Mouse (Mus musculus) A20 (cell line): ENCODE data around the gene Cgrrf1.
A peak's percentile ranks its signal among the peaks of the same experiment; 100 is the strongest.
"Not testable (repeated sequence)": the region's sequence is repeated elsewhere in the genome, so short reads cannot be mapped to it uniquely, and the experiment has no call there.

Source experiments
- DNase-seq: peaks from one replicate; pipeline ENCODE4 v3.0.0-alpha.2; 2011; ENCODE audit warnings: low read depth, low spot score

The Cgrrf1 gene

DNA sequence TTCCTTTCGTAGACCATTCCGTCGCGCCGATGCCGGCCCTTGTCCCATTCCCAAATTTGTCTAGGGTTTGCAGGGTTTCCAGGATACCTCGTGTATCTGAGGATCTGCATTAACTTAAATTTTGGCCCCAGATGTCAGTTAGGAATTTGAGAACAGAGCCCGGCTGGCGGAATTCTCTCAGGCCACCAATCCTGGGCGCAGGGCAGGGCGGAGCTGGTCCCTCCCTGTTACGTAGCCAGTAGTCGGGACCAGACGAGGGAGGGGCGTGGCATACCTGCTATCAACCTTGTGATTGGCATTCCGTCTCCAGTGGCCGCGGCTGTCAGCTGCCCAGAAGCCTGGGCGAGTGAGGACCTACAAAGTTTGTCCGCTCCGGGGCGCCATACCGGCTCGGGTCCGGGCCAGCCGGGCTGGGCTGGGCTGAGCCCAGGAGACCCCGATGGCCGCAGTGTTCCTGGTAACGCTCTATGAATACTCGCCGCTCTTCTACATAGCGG is at the start of gene Cgrrf1:
Gene Cgrrf1, plus strand, starts transcription at position 289 of the 497 bp plus-strand sequence.
- peak; percentile 96 for DNase-seq

DNA sequence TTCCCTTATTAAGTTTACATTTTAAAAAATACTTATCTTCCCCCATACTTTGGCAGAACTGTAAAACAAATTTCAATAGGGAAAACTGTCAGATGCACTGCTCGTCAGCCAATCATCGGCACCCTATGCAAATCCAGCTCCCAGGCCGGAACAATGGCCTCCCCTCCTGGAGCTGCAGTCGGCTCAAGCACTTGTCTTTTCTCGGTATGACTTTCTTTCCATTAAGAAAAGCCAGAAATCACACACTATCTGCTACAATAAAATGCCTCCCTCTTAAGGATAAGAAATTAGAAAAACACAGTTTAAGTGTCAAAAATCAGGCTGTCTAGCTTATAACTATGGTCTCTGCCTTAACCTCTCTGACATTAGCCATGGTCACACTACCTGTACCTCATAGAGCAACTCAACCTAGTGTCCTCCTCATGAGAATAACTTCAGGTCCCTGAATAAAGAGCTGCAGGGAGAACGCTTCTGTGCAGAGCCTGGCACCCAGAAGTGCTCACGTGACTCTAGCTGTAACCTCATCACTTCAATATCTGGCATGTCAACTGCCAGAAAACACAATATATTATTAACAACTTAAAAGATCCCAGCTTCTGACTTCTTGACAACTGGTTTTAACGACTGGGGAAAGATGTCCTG is 49.6 kb upstream of the Cgrrf1 start:
- DNase-seq = no peak

DNA sequence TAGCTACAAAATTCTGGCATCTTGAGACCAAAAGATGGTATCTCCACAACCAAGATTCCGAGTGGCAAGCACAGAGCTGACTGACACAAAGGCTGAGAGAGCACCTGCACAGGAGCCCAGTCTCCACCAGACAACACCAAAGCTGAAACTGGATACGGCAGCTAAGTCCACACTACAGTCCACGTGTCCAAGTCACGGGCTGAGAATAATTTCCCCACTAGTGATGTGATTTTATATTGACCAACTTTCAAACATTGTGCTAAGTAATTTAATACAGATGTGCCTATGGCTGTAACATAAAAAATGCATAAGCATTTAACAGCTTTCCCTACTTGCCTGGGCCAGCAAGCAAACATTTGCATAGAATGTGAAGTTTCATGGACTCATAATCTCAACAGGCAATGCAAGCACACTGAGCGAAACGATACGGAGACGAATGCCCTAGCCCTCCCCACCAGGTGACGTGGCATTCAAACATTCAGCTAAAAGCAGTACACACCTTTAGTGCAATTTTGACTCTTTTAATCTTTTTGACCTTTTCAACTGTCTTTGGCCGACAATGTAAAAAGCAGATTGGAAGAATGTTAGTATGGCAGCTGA is 48.5 kb upstream of the Cgrrf1 start:
- DNase-seq = no peak

DNA sequence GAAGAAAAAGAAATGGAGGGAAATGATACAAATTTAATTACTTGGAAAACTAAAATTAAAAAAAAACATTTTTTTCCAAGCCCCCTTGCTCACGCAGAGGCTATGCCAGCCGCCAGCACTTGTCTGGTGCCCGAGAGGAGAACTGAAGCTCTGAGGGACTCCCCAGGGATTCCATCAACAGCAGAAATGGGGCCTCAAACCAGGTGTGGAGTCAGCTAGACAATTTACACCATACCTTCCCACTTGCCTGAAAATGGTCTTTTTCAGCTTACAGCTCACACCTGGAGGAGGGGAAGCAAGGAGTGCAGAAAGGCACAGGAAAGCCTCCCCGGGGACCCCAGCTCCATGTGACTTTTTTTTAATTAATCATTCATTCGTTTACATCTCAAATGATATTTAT is 46.7 kb upstream of the Cgrrf1 start:
- DNase-seq = no peak

DNA sequence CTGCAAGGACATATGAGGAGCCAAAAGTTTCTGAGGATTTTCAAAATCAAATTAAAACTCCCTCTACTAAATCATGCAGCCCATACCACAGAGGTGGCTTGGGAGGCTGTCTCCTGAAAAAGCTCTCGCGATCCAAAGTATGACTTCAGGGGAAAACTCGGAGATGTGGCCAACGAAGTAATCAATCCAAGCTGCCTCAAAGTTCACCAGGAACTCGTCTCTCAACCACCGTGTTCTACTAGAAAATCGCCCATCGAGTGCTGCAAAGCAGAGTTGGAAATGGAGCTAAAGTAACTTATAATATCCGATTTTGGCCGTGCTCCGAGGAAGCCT is 44.5 kb upstream of the Cgrrf1 start:
- DNase-seq = no peak

DNA sequence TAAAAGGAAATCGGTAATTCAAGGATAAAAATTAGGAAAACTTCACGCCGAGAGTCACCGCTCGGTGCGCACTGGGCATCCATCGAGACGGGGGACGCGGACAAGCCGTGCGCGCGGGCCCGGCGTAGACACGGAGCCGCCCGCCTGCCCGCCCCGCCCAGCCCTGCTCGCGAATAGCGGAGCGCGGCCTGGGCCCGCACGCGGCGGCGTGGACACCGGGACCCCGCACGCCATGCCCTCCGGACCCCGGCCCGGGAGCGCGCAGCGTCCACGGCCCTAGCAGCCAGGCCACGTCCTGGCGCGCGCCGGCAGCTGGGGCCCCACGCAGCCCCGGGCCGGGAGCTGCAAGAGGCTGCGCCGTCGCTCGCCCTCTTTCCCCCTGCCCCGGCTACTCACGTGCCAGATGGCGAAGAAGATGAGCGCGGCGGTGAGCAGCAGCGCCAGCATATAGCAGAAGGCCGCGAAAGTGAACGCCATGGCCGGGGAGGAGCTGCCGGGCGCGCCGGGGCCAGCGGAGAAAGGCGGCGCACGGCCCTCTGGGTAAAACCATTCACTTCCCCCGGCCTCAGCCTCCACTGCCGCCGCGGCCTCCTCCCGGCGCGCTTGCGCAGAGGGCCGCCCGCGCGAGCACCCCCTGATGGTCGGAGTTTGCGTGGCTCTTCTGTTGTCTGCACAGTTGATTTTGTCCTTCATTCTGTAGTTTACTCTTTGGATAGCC is 44.0 kb upstream of the Cgrrf1 start, which contains the start of gene Cnih1:
Gene Cnih1, minus strand, starts transcription at position 625 of the 718 bp plus-strand sequence.
- DNase-seq = peak; percentile 89

DNA sequence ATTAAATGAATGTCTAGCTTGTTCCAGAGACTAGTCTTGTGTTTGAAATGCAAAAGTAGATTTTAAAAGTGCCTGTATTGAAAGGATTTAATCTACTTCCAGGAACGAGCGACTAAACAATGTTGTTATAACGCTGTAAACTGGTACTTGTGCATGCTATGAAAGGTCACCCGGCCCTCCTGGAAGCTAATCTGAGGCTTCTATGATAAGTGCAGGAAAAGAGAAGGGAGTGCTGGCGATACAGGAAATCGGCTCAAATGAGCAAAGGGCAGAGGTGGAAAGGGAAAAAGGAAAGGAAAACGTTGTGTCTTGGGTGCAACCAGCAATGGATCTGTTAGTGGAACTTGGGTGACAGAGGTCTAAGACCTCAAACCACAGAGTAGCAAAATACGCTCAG is 43.4 kb upstream of the Cgrrf1 start:
- DNase-seq = no peak

DNA sequence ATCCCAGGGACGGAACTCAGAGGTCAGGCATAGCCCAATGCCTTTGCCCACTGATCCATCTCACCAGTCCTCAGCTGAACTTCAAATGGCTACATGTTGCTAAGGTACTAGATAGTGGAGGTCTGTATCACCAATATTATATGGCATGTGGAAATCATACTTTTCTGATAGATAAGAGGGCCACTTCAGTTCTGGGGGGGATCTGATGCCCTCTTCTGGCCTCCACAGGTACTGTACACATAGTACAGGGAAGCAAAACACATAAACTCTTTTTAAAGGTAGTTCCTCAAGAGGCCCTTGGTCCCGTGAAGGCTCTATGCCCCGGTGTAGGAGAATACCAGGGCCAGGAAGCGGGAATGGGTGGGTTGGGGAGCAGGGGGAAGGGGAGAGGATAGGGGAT is 41.6 kb upstream of the Cgrrf1 start:
- peak; percentile 70 for DNase-seq

DNA sequence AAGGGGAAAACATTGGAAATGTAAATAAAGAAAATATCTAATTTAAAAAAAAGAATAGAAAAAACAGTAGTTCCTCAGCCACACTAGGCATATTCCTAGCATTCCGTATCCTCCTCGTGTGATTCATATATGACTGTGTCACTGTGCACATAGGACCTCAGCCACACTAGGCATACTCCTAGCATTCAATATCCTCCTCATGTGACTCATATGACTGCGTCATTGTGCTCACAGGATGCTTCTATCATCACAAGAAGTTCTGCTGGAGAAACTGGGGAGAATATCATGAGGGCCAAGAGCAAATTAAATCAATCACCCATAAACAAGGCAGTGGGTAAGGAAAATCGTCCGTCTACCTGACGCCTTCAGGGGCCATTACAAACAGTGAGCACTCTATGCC is 41.2 kb upstream of the Cgrrf1 start:
- no peak for DNase-seq

DNA sequence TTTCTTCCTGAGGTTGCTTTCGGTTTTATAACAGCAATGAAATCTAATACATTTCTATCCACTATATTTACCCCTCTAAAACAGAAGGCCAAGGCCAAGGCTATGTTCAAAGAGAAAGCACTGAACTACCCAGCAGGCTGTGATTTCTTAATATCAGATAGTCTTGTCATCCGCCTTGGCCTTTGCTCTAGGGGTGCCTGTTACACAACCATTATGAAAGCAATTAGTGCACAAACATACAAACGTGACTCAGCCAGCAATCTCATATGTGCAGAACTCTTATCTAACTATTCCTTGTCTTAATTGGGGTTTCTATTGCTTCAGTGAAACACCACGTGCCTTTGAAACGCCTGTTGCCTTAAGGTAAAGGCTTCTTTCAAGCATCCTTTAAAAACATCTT is 37.8 kb upstream of the Cgrrf1 start:
- no peak for DNase-seq

DNA sequence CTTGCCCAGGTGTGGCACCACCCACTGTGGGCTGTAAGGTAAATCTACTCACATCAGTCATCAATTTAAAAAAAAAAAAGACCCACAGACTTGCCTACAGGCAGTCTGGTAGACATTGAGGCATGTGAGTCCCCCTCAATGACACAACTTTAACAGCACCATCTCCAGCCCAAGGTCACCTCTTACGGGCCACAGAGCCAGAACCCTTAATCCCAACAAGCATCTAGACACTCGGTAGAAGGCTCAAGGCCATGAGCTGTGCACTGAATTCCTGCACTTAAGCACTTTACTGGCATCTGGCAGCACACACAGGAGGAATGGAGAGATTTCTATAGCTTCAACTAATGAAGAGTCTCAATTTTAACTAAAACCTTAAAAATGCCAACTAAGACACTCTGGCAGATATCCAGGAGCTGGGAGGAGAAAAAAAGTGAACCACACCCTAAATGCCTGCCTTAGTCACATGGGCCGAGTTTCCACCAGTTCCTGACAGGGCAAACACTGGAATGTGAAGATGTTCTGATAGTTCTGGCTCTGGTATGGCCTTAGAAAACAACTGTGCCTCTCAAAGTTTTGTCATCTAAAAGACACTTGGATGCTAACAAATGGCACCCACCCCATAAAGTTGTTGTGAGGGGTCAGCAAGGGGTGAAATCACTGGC is 31.1 kb upstream of the Cgrrf1 start:
- no peak for DNase-seq

DNA sequence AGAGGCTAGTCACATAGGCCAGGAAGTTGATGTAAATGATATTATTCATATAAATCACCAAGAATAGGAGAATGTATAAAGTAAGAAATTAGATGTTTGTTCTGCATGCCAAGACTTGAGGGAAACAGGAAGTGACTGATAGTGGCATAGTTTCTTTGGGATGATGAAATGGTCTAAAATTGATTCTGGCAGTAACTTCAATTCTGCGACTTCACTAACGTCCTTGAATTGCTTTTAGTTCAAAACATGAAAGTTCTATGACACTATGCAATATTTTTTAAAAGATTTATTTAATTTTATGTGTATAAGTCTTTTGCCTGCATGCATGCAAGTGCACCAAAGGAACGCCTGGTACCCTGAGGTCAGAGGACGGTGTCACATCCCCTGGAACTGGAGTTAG is 28.7 kb upstream of the Cgrrf1 start:
- DNase-seq = no peak

DNA sequence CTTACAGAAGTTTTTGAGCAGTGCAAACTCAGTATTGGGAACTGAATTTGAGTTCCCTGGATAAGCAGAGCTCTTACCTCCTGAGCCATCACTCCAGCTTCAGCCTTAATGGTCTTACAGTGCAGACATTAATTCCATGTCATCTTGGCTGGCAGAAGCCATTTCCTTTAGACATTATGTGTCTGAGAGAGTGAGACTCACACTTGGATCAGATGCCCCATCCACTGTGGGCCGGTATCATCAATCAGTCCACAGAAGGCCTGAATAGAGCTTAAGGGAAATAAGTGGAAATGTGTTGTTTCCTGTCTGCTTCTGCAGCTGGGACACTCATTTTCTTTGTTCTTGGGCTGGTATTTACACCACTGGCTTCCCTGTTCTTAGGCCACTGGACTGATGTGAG is 28.1 kb upstream of the Cgrrf1 start:
- no peak for DNase-seq

DNA sequence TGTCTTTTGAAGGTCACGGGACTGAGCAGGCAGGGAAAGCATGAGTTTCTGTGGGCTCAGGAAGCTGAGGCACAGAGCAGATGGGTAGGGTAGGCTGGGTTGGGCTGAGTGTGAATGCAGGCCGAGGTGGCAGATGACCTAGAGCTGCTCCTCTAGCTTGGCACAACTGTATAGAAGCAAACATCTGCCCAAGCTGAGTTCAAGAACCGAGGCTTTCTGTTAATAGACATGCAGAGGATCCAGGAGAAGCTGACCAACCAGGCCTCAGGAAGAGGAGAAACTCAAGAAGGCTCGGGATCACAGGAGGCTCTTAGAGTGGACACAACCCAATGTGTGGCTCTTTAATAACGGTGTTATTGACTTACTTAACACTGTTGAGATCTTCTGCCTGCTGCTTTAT is 25.7 kb upstream of the Cgrrf1 start:
- DNase-seq = no peak

DNA sequence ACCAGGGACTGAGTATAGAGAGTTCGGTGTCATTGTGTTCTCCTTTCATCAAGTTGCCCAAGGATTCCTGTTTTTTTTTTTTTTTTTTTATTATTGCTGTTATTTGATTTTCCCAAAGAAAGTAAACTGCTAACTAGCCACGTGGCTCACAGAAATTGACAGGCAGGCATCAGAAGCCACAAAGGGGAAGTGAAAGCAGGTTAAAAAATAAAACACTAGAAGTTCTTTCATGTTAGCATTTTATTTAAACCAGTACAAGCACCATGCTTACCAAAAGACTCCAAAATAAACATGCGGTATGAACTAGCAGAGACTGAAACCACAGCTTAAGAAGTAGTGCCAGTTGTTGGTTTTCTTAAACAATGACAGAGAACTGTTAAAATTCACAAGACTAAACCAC is 24.0 kb upstream of the Cgrrf1 start:
- DNase-seq = peak; percentile 73

DNA sequence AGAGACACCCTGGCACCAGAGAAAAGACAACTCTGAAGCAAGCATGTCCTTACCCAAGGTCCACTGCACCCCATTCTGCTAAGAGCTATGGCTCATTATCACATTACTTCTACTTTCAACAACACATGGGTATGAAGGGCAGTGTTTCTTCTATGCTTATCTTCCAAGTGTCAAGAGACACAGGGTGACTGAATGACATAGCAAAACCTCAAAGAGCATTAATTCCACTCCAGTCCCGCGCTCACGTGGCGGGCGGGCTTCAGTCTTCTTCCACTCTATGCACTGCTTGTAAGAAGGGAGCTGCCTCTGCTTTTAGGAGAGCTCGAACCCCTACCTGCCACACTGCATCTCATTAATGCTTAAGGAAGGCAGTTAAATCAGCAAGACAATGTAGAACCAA is 16.3 kb upstream of the Cgrrf1 start:
- no peak for DNase-seq

DNA sequence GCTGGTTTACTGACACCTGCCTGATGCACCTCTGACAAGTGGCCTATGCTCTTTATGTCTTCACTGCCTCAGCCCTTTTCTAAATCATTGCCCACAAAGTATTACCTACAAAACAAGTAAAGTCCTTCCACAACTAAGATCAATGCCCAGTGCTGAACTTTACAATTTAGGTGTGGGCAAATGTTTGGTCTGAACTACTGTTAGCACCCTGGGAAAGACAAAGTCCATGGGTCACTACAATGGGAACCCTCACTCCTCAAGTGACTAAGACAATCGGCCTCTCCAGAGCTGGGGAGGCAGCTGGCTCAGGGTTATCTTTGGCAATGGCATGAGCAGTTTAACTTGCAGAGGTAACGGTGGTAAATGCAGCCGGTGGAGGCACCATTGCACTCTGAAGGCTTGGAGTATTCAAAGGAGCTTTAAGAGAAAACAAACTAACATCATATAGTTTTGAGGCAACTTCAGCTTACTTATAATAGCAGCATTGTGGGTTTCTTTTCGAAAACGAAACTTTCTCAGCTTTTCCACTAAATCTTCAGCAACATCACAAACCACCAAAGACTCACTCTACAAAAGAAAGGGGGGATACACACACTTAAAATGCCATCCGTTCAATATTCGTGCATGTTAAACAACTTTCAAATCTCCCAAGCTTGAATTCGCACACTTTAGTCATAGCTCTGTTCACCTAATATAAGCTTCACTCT is 14.9 kb upstream of the Cgrrf1 start:
- no peak for DNase-seq

DNA sequence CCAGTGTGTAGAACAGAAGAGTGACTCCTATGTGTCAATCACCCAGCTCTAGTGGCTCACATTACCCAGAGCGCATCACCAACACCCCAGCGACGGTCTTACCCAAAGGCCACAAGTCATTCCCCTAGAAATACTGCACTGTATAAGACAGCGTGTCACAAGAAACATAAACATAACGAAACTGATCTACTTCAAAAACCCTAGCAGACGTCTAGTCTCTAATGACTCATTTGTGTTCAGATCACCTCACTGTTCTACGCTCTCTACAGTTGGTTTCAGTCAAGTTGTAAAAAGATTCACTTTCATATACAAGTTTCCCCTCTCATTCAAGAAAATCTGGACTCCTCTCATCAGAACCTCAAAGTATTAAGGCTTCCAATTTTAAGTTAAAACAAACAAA is 13.2 kb upstream of the Cgrrf1 start:
- DNase-seq = no peak

DNA sequence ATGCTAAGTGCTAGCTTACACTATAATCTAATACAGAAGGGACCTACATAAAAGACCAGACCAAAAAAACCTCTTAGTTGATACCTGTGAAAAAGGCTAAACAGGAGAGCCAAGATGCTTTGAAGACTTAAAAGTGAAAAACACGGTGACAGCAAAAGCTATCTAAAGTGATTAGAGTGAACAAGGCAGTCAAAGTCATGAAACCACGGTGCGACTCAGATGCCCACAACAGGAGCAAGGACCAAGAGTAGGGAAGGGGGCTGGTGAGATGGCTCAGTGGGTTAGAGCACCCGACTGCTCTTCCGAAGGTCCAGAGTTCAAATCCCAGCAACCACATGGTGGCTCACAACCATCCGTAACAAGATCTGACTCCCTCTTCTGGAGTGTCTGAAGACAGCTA is 12.0 kb upstream of the Cgrrf1 start:
- not testable (repeated sequence) for DNase-seq

DNA sequence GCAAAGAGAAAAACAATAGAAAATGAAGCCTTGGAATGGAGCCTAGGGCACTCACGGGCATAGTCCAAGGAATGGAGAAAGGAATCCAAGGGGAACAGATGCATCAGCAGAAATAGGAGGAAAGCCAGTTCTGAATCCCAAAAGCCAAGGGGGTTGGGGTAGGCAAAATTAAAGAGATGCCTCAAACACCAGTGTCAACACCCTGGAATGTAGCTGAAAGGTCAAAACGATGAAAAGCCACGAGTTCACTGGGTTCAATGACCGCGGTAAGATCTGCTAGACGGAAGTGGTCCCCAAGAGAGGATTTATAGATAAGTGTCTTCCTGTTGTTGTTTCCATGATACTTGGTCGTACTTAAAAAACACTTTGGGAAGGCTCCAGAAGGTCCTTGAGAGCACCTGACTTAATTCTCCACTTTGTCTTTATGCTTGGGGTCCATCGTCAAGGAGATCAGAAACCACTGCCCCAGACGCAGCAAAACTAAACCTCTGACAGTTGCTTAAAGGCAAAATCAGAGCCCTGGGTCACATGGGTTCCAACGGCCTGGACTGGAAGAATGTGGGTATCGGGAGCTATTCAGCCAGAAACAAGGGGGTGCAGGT is 10.6 kb upstream of the Cgrrf1 start:
- DNase-seq = no peak
